30 mouse cellular contexts compared by ENCODE assay signal in genomic region chr9:115186402-115186801, GRCm38 (mm10).
DNase-seq lines count a peak whose midpoint lies in the region; ATAC-seq lines count a peak whose summit lies in the region.
"Had no signal": no experiment of that assay in that cellular context is flagged by ENCODE, and none has a peak within 500 bp of the region (broad histone marks: within the 10 kb centered on the region; RNA-seq: fewer than 3 reads in every experiment).

No protein-coding gene starts in this region.

- 40% methylated on average over 11 of the region's 11 CpGs for WGBS in limb, embryonic 13.5 days
- WGBS in limb, embryonic 10.5 days = 64% methylated on average over 11 of the region's 11 CpGs
- WGBS in midbrain, embryonic 11.5 days = 89% methylated on average over 11 of the region's 11 CpGs
- 90% methylated on average over 11 of the region's 11 CpGs for WGBS in midbrain, embryonic 10.5 days
- 35% methylated on average over 11 of the region's 11 CpGs for WGBS in neural tube, embryonic 15.5 days

- H3K4me1 ChIP-seq in limb, embryonic 13.5 days = peaks cover 30% of the 10 kb centered on the region
- peaks cover 37% of the 10 kb centered on the region for H3K4me1 ChIP-seq in limb, embryonic 10.5 days
- H3K4me1 ChIP-seq in midbrain, embryonic 11.5 days (ENCODE audit: control insufficient read depth, insufficient read depth, low read length) = no peaks in the 10 kb centered on the region
- H3K4me1 ChIP-seq in midbrain, embryonic 10.5 days = no peaks in the 10 kb centered on the region; the same call in 1 of the 2 replicates
- peaks cover 13% of the 10 kb centered on the region for H3K4me1 ChIP-seq in neural tube, embryonic 15.5 days
- H3K4me1 ChIP-seq: embryonic facial prominence, embryonic 10.5 days; embryonic facial prominence, embryonic 15.5 days; forebrain, embryonic 13.5 days; hindbrain, embryonic 15.5 days had no signal

- H3K36me3 ChIP-seq in limb, embryonic 13.5 days = no peaks in the 10 kb centered on the region
- no peaks in the 10 kb centered on the region for H3K36me3 ChIP-seq in limb, embryonic 10.5 days
- H3K36me3 ChIP-seq in midbrain, embryonic 11.5 days (ENCODE audit: control insufficient read depth, insufficient read depth, low read length) = no peaks in the 10 kb centered on the region
- no peaks in the 10 kb centered on the region for H3K36me3 ChIP-seq in midbrain, embryonic 10.5 days
- no peaks in the 10 kb centered on the region for H3K36me3 ChIP-seq in neural tube, embryonic 15.5 days
- H3K36me3 ChIP-seq: embryonic facial prominence, embryonic 10.5 days; embryonic facial prominence, embryonic 15.5 days; heart, embryonic 13.5 days; hindbrain, embryonic 15.5 days; limb, embryonic 12.5 days; liver, embryonic 13.5 days; lung, embryonic 15.5 days had no signal

- H3K27me3 ChIP-seq in limb, embryonic 13.5 days = no peaks in the 10 kb centered on the region
- no peaks in the 10 kb centered on the region for H3K27me3 ChIP-seq in limb, embryonic 10.5 days (ENCODE audit: low read depth, poor library complexity, severe bottlenecking)
- H3K27me3 ChIP-seq in midbrain, embryonic 11.5 days (ENCODE audit: control insufficient read depth, insufficient read depth, low read length) = no peaks in the 10 kb centered on the region
- H3K27me3 ChIP-seq in midbrain, embryonic 10.5 days (ENCODE audit: low read depth, poor library complexity, severe bottlenecking) = no peaks in the 10 kb centered on the region
- H3K27me3 ChIP-seq in neural tube, embryonic 15.5 days (replicated peaks) = no peaks in the 10 kb centered on the region
- H3K27me3 ChIP-seq: CH12.LX; embryonic facial prominence, embryonic 15.5 days; forebrain, embryonic 13.5 days; heart, embryonic 13.5 days; hindbrain, embryonic 15.5 days; limb, embryonic 12.5 days; liver, embryonic 13.5 days; lung, embryonic 15.5 days had no signal

- no peak for ATAC-seq in limb, embryonic 13.5 days (ENCODE audit: low FRiP score, low read depth)
- ATAC-seq in midbrain, embryonic 11.5 days (ENCODE audit: low FRiP score) = no peak
- no peak for ATAC-seq in neural tube, embryonic 15.5 days (ENCODE audit: low FRiP score)
- ATAC-seq: activated CD4-positive, CD25-positive, alpha-beta regulatory T cell, adult 4 months; forebrain, embryonic 13.5 days had no signal

- 0 out of 2 replicates have a peak overlapping the region, but pooled peaks have one; percentile 8 for H3K9ac ChIP-seq in limb, embryonic 13.5 days
- no peak overlapping the region for H3K9ac ChIP-seq in midbrain, embryonic 11.5 days (ENCODE audit: low read length)
- H3K9ac ChIP-seq in neural tube, embryonic 15.5 days (replicated peaks) = no peak overlapping the region
- H3K9ac ChIP-seq: embryonic facial prominence, embryonic 15.5 days; forebrain, embryonic 13.5 days; heart, embryonic 13.5 days; hindbrain, embryonic 15.5 days; limb, embryonic 12.5 days; liver, embryonic 13.5 days; lung, embryonic 15.5 days had no signal

- no peak overlapping the region for H3K4me2 ChIP-seq in limb, embryonic 13.5 days (replicated peaks)
- H3K4me2 ChIP-seq in midbrain, embryonic 11.5 days = no peak overlapping the region
- no peak overlapping the region for H3K4me2 ChIP-seq in neural tube, embryonic 15.5 days
- H3K4me2 ChIP-seq: embryonic facial prominence, embryonic 15.5 days; forebrain, embryonic 13.5 days; heart, embryonic 13.5 days; hindbrain, embryonic 15.5 days; limb, embryonic 12.5 days; liver, embryonic 13.5 days; lung, embryonic 15.5 days had no signal

- peak; percentile 21 for DNase-seq in adrenal gland, adult 2 months
- no peak for DNase-seq in adrenal gland, postnatal 36 days
- DNase-seq in limb, embryonic 10.5 days (ENCODE audit: low spot score) = no peak
- DNase-seq in midbrain, embryonic 11.5 days (ENCODE audit: low spot score, missing footprints) = peak; percentile 59
- no peak for DNase-seq in midbrain, embryonic 10.5 days (ENCODE audit: low spot score)
- no peak for DNase-seq in urinary bladder, postnatal 36 days (ENCODE audit: low spot score in 2 of 2)
- DNase-seq: adrenal gland, adult 8-10 months; cerebellum, adult 8-10 months; cerebellum, postnatal 25 days; heart, postnatal 10 days; kidney, adult 18-20 months; kidney, postnatal 10 days; layer of hippocampus, adult 9-11 months; liver, embryonic 13.5 days; midbrain, embryonic 14.5 days; right cerebral cortex, adult 18-20 months; thymus, postnatal 4 days had no signal

- H3K27ac ChIP-seq in limb, embryonic 13.5 days = no peak overlapping the region
- no peak overlapping the region for H3K27ac ChIP-seq in limb, embryonic 10.5 days
- no peak overlapping the region for H3K27ac ChIP-seq in midbrain, embryonic 11.5 days (ENCODE audit: low read depth, low read length)
- no peak overlapping the region for H3K27ac ChIP-seq in midbrain, embryonic 10.5 days (replicated peaks)
- H3K27ac ChIP-seq in neural tube, embryonic 15.5 days (replicated peaks) = 0 out of 2 replicates have a peak overlapping the region, but pooled peaks have one; percentile 33
- H3K27ac ChIP-seq: embryonic facial prominence, embryonic 10.5 days; embryonic facial prominence, embryonic 15.5 days; forebrain, embryonic 13.5 days; heart, embryonic 13.5 days; hindbrain, embryonic 15.5 days; limb, embryonic 12.5 days; liver, embryonic 13.5 days; lung, embryonic 15.5 days; stomach, postnatal 0 days had no signal

- no peaks in the 10 kb centered on the region for H3K9me3 ChIP-seq in limb, embryonic 13.5 days
- no peaks in the 10 kb centered on the region for H3K9me3 ChIP-seq in limb, embryonic 10.5 days (replicated peaks)
- no peaks in the 10 kb centered on the region for H3K9me3 ChIP-seq in midbrain, embryonic 11.5 days (ENCODE audit: control insufficient read depth, low read length)
- H3K9me3 ChIP-seq in midbrain, embryonic 10.5 days (replicated peaks) = no peaks in the 10 kb centered on the region
- H3K9me3 ChIP-seq in neural tube, embryonic 15.5 days (replicated peaks) = no peaks in the 10 kb centered on the region
- H3K9me3 ChIP-seq: embryonic facial prominence, embryonic 10.5 days; embryonic facial prominence, embryonic 15.5 days; forebrain, embryonic 13.5 days; heart, embryonic 13.5 days; hindbrain, embryonic 15.5 days; limb, embryonic 12.5 days; liver, embryonic 13.5 days; lung, embryonic 15.5 days; megakaryocyte, embryonic 14.5 days had no signal

- H3K4me3 ChIP-seq in limb, embryonic 13.5 days = no peak overlapping the region
- no peak overlapping the region for H3K4me3 ChIP-seq in limb, embryonic 10.5 days
- no peak overlapping the region for H3K4me3 ChIP-seq in midbrain, embryonic 11.5 days (ENCODE audit: low read depth, low read length)
- no peak overlapping the region for H3K4me3 ChIP-seq in midbrain, embryonic 10.5 days
- H3K4me3 ChIP-seq in neural tube, embryonic 15.5 days (replicated peaks) = no peak overlapping the region
- H3K4me3 ChIP-seq: embryonic facial prominence, embryonic 10.5 days; embryonic facial prominence, embryonic 15.5 days; forebrain, embryonic 13.5 days; heart, embryonic 13.5 days; hindbrain, embryonic 15.5 days; limb, embryonic 12.5 days; liver, embryonic 13.5 days; lung, embryonic 15.5 days; megakaryocyte, embryonic 14.5 days had no signal

Comparison
In these comparisons a context has a peak if more than half of its experiments do, and no peak if none do; other contexts are left out.
1. DNase-seq: peak in adrenal gland, adult 2 months (single experiment) and midbrain, embryonic 11.5 days (single experiment); none in adrenal gland, postnatal 36 days (0 of 2), limb, embryonic 10.5 days (single experiment), midbrain, embryonic 10.5 days (single experiment) and urinary bladder, postnatal 36 days (0 of 2).